Mouse (Mus musculus) lung, postnatal 4 days (tissue): ENCODE results near the gene Myo1c.

ENCODE experiments used
- DNase-seq, 2 experiments: peaks; one replicate each; pipeline ENCODE4 v3.0.0; 2021

Gene Myo1c

DNA sequence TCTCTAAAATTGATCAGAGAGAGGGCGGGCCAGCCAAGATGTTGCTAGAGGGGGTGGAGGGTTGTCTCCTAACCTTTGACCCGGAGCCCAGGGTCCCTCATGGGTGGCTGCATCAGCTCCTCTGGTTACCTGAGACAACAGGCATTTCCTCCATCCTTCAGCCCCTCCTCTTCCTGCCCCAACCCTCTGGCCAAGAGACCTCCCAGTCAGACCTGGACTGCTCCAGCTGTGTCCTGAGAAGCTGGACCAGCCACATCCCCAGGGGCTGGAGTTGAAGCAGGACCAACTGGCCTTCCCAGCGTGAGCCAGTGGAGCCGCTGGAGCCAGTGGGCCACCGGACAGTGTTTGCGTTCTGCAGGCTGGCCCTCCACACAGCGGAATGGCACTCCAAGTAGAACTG lies at the start of gene Myo1c:
Myo1c (plus strand) TSS at position 194 of the 400 bp plus-strand sequence.
- DNase-seq, result no peak

DNA sequence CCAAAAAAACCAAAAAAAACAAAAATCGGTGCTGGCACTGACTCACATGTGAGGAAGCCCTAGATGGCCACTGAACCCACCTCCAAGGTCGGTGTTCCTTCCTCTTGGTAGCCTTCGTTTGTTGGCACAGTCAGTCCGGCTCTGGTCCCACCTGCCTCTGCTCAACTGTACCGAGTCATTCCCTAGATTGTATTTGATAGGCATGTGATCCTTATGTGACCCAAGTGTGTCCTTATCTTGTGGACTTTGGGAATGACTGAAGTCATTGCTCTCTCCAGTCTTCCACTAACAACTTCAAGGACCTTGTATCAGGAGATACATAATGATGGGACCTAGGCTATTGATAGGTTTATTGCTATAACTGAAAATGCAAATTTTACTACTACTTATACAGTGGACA lies 45.5 kb upstream of the Myo1c start:
- no peak for DNase-seq

DNA sequence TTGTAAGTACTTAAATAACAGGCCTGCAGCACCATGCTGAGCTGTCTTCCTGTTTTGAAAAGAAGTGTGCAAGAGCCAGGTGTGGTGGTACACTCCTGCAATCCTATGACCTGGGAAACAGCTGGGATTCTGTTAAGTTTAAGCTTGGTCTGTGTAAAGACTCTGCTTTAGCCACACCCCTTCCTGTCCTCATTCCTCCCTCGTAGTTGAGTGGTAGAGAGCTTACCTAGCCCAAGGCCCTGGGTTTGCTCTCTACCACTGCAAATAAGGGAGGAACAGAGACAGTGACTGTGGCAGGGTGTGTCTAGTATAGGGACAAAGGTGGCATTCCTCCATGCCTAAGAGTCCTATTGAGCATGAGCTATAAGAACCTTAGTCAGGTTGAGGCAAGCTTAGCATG lies 45.0 kb upstream of the Myo1c start:
- no peak for DNase-seq

DNA sequence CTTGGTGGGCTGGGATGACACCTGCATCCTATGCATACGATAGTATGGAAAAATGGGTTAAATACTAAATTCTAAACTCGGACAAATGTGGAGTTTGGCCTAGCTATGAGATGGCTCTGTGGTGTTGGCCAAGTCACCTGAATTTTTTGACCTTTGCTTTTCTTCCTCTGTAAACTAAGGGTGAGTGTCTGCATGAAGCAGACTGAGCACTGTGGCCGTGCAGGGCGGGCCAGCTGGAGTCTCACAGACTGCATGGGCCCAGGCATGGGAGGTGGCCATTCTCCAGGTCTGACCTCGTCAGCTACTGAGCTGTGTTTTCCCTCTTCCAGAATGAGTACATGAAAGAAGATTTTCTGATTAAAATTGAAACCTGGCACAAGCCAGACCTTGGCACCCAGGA lies 41.5 kb upstream of the Myo1c start:
- no peak for DNase-seq

DNA sequence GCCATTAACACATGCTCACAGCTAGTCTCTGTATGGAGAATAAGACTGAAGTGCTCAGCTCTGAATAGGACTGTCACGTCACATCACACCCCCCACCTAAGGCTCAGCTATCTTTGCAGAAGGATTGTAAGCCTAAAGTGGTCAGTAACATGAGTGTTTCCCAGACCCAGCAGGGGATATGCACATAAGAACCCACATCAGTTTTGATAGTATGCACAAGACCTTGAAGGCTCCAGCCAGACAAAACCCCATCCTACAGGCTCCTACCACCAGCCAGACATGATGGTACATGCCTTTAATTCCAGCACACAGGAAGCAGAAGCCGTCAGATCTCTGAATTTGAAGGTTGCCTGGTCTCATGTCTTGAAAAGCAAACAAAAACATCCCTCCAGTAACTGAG lies 40.3 kb upstream of the Myo1c start:
- DNase-seq, result no peak

DNA sequence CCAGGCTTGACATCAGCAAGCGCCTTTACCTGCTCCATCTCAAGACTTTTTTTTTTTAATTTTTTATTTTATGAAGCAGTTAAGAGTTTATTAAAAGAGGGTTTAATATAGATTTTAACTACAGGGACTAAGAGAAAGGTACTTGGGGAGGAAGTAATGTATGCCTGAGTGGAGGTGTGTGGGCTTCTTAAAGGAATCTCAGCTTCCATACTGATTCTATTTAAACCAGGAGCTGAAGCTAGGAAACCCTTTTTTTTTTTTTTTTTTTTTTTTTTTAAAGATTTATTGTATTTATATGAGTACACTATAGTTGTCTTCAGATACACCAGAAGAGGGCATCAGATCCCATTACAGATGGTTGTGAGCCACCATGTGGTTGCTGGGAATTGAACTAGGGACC lies 35.5 kb upstream of the Myo1c start:
- no peak for DNase-seq

DNA sequence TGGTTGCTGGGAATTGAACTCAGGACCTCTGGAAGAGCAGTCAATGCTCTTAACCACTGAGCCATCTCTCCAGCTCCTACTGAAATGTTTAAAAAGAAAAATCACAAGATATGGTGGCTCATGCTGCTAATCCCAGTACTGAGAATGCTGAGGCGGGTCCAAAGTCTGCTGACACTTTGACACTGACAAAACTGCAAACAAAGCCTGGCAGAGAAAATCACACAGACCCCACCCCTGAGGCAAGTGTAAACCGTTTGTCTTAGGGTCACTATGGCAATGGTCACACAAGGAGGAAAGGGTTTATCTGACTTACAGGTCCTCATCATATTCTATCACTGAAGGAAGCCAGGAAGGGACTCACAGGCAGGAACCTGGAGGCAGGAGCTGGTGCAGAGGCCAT lies 34.7 kb upstream of the Myo1c start:
- no peak for DNase-seq

DNA sequence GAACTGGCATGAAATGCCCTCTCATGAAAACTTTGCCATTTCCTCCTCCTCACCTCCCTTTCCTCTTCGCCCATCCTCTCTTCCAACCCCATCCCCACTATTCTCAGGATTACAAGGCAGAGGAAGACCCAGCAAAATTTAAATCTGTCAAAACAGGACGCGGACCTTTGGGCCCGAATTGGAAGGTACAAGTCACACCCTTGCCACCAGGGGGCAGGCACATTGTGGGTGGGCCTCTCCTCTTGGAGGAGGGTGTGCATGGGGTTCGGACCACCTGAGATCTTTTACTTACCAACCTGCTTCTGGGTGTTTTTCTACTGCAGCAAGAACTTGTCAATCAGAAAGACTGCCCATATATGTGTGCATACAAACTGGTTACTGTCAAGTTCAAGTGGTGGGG lies 31.2 kb upstream of the Myo1c start:
- DNase-seq, result peak in 1 of 2 experiments; percentile 49

DNA sequence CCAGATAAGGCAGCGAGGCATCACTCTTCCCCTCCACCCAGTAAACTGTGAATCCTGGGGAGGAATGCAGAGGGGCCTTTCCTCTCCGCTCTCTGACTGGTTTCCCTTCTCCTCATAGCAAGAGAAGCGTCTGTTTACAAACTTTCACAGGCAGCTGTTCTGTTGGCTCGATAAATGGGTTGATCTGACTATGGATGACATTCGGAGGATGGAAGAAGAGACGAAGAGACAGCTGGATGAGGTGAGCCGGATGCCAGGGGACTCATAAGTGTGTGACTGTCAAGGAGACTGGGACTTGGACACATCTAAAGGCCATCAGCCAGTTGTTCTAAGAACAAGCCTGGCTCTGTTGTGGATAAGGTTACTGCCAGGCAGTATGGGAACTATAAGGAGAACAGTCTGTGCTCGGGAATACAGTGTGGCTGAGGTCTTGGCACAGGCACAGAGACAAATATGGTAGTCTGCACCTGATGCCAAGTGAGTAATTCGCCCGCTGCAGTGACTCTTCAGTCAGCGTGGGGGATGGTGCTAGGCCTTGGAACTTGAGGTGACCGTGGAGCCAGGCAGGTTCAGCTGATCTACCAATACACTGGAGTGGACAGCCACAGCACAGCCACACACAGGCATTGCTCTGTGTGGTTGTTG lies 30.0 kb upstream of the Myo1c start:
- DNase-seq, result peak in 1 of 2 experiments; percentile 51

DNA sequence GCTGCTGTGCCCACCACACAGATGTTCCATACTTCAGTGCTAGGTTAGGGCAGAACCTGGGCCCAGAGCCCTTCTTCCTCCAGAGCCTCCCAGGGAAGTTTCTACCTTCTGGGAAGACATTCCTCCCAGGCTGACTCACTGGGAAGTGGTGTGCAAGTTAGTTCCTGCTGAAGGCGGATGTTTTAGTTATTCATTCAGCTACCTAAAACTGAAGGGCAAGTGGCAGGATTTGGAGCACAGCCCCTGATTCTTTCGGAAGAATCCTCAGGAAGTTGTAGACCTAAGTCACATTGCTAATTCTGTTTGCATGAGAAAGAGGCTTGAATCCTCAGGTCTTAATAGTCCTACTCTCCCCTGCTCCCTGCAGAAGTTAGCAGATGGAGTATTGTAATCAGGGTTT lies 28.9 kb upstream of the Myo1c start:
- no peak for DNase-seq

DNA sequence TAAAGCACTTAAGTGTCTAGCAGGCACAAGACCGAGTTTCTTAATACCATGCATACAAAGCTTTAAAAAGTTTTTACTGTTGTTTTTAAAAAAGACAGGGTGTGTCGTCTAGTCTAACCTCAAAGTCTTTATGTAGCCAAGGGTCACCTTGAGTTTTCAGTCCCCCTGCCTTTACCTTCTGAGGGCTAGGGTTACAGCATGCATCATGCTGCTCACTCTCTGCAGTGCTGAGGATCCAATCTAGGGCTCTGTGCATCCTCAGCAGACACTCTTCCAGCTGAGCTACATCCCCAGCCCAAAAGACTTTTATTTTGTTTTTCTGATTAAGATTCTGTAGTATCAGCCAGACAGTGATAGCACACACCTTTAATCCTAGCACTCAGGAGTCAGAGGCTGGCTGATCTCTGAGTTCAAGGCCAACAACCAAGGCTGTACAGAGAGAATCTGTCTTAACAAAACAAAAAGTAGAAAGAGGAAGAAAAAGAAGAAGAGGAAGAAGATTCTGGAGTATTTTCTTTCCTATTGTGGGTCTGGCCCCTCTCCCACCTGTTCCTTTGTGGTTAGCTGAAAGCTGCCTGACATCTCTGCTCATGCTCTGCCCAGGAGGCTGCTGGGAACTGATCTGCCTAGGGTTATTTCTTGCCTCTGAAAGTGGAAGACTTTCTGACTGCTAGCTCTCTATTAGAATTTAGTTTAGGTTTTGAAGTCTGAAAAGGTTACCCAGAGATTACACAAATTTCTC lies 27.5 kb upstream of the Myo1c start:
- DNase-seq, result no peak

DNA sequence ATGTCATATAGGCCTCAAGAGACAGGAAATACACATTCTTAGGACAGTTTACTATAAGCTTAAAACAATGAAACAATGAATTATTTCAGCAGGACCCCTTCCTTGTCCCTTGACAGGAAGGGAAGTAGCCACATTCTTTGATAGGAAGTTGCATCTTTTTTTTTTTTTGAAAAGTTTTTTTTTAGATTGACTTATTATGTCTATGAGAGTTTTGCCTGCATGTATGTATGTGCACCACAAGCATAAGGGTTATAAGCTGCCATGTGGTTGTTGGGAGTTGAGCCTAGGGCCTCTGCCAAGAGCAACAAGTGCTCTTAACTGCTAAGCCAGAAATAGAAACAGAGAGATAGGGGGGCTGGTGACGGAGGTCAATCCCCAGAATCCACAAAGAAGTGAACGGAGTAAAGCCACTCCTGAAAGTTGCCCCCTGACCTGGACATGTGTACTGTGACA lies 26.2 kb upstream of the Myo1c start:
- no peak for DNase-seq

DNA sequence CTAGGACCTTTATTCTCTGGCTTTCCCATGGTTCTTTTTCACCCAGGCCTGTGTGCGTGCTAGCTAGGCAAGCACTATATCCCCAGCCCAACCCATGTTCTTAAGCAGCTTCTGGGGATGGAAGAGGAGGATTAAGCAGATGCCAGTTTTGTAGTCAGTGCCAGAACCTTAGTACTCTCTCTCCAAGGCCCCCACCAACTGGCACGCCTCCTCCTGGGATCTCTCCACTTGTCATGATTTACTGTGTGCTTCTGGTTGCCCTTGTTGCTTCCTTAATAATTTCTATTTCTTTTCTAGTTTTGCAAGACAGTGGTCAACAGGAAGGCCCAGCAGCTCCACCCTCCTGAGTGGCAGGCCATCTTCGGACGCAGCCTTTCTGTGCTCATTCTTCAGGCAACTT lies 24.5 kb upstream of the Myo1c start:
- DNase-seq, result no peak

DNA sequence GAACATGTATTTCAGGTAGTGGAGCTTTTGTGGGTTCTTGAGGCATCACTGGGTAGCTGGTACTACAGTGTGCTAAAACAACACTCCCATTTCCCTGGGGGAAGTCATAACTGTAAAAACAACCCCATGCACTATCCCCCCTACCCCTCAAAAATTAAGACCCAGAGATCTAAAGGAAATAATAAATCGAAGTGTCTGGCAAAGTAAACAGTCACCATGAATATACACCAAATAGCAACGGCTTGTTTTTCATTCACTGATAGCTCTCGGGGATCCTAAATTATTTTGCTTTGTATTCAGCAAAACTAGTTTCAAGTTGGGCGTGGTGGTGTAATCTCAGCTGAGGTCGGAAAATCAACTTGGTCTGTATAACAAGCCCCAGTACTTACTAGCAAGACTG lies 20.2 kb upstream of the Myo1c start:
- no peak for DNase-seq

DNA sequence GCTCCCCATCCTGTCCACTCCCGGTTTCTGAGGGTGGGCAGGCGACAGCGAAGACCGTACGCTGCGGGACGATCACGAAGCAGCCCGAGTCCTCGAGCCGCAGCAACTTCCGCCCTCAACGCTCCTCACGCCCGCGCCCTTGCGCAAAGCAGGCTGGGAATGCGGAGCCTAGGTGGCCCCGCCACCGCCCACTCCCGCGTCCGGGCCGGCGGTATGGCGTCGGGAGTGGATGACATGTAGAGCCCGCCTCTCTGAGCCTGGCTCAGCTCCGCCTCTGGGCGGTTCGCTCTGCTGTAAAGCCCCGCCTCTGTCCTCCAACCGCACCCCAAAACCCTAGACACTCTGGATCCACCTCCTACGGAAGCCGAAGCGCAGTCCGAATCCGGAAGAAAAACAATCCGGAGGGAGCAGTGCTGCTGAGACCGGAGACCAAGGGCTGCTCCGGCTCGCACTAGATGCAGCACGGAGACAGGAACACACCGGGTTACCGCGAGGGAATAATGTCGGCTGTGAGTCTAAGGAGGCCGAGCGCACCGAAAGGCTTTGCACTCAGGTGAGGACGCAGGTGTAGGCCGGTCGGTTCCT lies 19.6 kb upstream of the Myo1c start, which contains the start of gene Inpp5k:
Inpp5k (plus strand) TSS at position 344 of the 585 bp plus-strand sequence.
- peak; percentile 97 to 99 for DNase-seq

DNA sequence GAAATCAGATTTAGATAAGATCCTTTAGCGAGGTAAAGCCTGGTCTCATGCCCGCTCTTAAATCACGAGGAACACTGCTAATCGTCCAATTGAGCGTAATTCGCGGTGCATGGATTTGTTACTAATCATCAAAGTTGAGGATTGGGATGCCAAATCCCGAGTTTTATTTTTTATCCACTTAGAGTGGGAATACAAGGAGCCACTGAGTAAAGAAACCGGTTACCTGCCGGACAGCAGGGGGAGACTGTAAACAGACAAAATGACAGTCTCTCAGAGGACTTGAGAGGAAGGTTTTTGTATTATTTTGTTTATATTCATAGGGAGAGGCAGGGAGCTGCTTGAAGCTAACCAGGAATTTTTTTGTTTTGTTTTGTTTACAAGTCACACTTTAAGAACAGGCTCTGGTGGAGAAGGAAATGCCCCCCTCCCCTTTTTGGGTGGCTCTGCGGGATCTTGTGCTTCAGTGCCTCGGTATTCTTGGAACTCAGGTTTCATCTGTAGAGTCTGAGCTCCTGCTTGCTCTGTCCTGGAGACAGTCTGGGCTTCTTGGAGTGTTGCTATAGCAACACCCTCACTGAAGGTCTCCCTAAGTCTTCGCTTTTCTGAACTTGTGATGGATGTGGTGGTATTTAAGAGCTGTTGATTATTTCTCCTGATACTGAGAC lies 18.6 kb upstream of the Myo1c start:
- DNase-seq, result peak in 1 of 2 experiments; percentile 47

DNA sequence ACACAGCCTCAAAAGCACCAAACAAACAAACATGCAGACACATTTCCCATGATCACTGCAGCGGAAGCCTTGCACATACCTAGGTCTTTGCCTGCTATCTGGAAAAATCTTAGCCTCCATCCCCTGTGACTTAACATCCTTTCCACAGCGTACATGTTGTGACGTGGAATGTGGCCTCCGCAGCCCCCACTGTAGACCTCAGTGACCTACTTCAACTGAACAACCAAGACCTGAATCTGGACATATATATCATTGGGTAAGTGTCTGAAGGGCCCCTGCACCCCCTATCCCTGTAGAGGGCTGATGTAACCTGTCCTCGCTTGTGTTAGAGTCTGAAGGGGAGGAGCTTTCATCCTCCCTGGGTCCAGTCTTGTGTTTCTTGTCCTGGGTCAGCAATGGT lies 17.4 kb upstream of the Myo1c start:
- DNase-seq, result no peak

DNA sequence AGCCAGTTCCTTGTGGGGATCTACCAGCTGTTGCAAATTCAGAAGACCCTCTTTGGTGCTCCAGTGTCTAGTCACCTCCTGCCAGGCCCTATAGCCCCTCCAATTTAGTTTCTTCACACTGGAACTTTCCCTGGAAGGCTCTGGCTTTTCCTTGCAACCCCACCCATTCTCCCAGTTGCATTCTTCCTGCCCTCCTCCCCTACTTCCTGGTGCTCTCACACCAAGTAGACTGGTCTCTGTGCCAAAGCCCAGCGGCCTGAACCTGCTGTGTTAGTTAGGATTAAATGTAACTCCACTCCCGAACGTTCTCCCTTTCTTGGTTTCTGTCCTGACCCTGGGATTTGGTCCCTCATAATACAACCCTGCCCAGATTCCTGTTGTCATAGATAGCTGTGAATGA lies 15.5 kb upstream of the Myo1c start:
- peak in 1 of 2 experiments; percentile 45 for DNase-seq

DNA sequence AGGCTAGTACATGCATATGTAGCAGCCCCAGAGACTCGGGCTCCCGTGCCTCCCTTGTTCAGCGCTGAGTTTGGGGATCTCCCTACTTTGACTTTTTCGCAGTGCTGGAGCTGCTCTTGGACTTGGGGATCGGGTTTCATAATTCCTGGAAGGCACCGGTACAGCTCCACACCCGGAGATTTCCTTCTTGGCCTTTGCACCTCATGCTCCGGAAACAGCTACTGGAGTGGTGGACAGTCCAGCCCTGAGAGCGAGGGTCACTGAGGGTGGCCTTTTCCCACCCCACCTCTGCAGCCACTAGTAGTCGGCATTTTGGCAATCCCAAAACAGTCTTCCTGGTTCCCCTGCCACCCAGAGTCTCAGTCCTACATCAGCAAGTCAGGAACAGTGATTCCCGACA lies 15.0 kb upstream of the Myo1c start:
- peak in 1 of 2 experiments; percentile 43 for DNase-seq

DNA sequence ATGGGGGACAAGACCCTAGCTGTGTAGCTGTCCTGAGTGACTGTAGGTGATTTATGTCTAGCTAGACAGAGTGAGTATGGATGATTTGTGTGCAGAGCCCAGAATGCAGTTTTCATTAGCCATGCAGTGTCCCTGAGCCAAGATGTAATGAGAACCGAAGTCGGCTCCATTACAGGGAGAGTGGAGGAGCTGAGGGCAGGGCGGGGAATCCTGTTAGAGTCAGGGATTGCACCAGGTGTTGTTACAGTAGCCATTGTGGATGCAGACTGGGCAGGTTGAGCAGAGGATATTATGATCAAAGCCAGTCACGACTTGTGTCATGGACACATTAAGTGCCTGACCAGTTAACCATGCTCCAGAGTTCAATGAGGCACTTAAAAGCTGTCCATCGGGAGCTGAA lies 7.0 kb upstream of the Myo1c start:
- no peak for DNase-seq

DNA sequence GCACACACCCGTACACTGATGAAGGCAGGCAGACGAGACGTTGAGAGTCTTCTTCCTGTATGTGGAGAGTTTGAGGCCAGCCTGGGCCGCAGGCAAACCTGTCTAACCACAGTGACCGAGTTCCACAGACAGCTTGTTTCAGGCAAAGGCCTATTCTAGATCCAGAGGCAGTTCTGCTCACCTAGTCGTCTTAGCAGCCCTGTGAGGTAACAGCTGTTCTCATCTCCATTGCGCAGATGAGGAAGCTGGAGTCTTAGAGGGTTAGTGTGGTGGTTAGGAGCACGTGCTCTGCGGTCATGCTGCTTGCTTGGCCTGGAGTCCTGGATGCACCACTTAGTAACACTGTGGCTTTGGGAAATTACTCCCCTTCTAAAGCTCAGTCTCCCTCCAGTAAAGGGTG lies 5.6 kb upstream of the Myo1c start:
- no peak for DNase-seq

DNA sequence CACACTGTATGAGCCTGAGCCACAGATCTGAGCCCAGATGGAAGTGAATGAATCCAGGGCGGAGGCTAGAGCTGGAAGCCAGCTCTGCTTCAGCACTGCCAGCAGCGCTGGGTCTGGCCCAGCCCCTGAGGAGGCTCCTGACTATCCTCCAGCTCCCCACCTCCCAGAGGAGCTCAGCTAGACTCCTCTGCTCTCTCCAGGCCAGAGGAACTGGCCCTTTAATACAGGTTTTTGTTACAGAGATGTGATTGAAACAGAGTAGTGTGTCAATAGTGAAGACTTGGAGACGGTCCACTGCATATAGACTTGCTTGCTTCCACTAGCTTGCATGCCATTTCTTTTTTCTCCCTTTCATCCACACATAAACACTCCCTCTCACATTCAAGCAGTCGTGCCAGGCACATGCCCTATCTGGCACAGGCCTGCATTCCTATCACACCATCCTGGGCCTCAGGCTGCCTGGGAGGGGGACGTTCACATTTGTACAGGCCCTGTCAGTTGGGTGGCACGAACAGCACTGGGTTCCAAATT lies 2.6 kb upstream of the Myo1c start:
- DNase-seq, result no peak

DNA sequence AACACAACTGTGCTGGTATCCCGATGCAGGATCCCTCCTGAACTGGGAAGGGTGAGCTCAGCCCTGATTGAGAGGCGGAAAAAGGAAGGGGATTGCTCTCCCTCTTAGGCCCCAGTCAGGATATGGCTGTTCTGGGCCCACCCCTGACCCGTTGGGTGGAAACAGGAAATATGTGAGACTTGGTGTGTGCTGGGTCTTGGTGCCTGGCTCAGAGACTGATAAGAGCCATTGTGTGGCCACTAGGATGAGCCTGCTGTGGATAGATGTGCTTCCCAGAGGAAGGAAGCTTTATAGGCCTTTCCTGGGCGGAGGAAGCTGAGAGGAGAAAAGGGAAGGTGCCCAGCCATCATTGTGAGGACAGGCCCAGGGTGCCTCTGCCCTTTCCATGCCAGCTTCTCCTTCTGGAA lies 1.1 kb upstream of the Myo1c start:
- peak; percentile 66 to 83 for DNase-seq
